Mouse (Mus musculus) heart, embryonic 13.5 days (tissue): ENCODE measurements around the gene Stra6. TPM values are rescaled to one million over a fixed set of nuclear protein-coding genes. Genes with fewer than 3 reads are reported as not detected.

Experiments
- ATAC-seq: fragments of 200-750 bp; cut with Nextera tagmentation; 2 replicates; pipeline ENCODE4 v1.8.0; 2017; ENCODE audit warnings: moderate TSS enrichment; ENCODE audit not compliant: insufficient number of reproducible peaks, low FRiP score, low TSS enrichment; ENCODE audit errors: extremely low read depth
- H3K27ac ChIP-seq: fragments of 300-500 bp; sonication (generic); replicated peaks from 2 replicates; pipeline ENCODE4 v1.5.1; 2015; ENCODE audit warnings: moderate library complexity, mild to moderate bottlenecking, inconsistent platforms
- H3K27me3 ChIP-seq: fragments of 300-500 bp; sonication (generic); replicated peaks from 2 replicates; pipeline ENCODE4 v1.6.1; 2015; ENCODE audit warnings: mild to moderate bottlenecking, inconsistent platforms
- H3K36me3 ChIP-seq: fragments of 300-500 bp; sonication (generic); 2 replicates; pipeline ENCODE4 v1.6.1; 2015; ENCODE audit warnings: mild to moderate bottlenecking, inconsistent platforms
- H3K4me1 ChIP-seq: fragments of 300-500 bp; sonication (generic); 2 replicates; pipeline ENCODE4 v1.6.1; 2015; ENCODE audit warnings: inconsistent platforms
- H3K4me2 ChIP-seq: fragments of 300-500 bp; sonication (generic); 2 replicates; pipeline ENCODE4 v1.6.1; 2015; ENCODE audit warnings: inconsistent platforms, mild to moderate bottlenecking, moderate library complexity
- H3K4me3 ChIP-seq: fragments of 300-500 bp; sonication (generic); 2 replicates; pipeline ENCODE4 v1.5.1; 2015; ENCODE audit warnings: moderate library complexity, mild to moderate bottlenecking, inconsistent platforms
- H3K9ac ChIP-seq: fragments of 300-500 bp; sonication (generic); 2 replicates; pipeline ENCODE4 v1.6.1; 2015; ENCODE audit warnings: inconsistent platforms, mild to moderate bottlenecking, moderate library complexity
- H3K9me3 ChIP-seq: fragments of 300-500 bp; sonication (generic); 2 replicates; pipeline ENCODE4 v1.6.1; 2016; ENCODE audit warnings: inconsistent platforms
- WGBS: fragments of 180-500 bp; shearing (Covaris S2); methylation state at CpG from one replicate; pipeline ENCODE4 v1.1.7; 2015; ENCODE audit warnings: mixed read lengths; 5-methylcytosine and 5-hydroxymethylcytosine counted together
- polyA plus RNA-seq: library from polyadenylated mRNA; unstranded; fragments of >200 nt; fragmentation: Nextera tagmentation; extraction: Ambion mirVana; gene quantifications from 2 replicates; pipeline ENCODE4 v1.2.1, GENCODE M21; 2015

Gene Stra6
- polyA plus RNA-seq, 1 experiment from 2014 or later: 1.8 TPM

- no peak overlapping the region for H3K27ac ChIP-seq
- H3K4me3 ChIP-seq: no peak overlapping the region
- H3K9me3 ChIP-seq: no peaks in the 10 kb centered on the region
- H3K36me3 ChIP-seq: no peaks in the 10 kb centered on the region
- peaks cover 58% of the 10 kb centered on the region for H3K4me1 ChIP-seq
- no peak overlapping the region for H3K9ac ChIP-seq
- 28% methylated on average over 7 of the region's 7 CpGs for WGBS
- H3K4me2 ChIP-seq: no peak overlapping the region
- H3K27me3 ChIP-seq: peaks cover 96% of the 10 kb centered on the region
- no peak for ATAC-seq
Observed at GRCm38 (mm10) chr9:58134906-58135305, 71.3 kb downstream of the Stra6 start.

- ATAC-seq: no peak
- H3K4me1 ChIP-seq: peaks cover 54% of the 10 kb centered on the region
Observed at GRCm38 (mm10) chr9:58135921-58136321, 72.3 kb downstream of the Stra6 start.

GRCm38 (mm10) chr9:58139947-58140346 lies 76.4 kb downstream of the Stra6 start:
- H3K27ac ChIP-seq: no peak overlapping the region
- ATAC-seq: no peak
- H3K9me3 ChIP-seq: no peaks in the 10 kb centered on the region
- 38% methylated on average over 6 of the region's 6 CpGs for WGBS
- no peak overlapping the region; the same call in 1 of the 2 replicates for H3K9ac ChIP-seq
- H3K36me3 ChIP-seq: no peaks in the 10 kb centered on the region
- H3K27me3 ChIP-seq: peaks cover 82% of the 10 kb centered on the region
- H3K4me2 ChIP-seq: no peak overlapping the region
- H3K4me3 ChIP-seq: no peak overlapping the region
- peaks cover 36% of the 10 kb centered on the region for H3K4me1 ChIP-seq

More at GRCm38 (mm10) chr9:58135921-58136321, 72.3 kb downstream of the Stra6 start:
- Histone ChIP-seq H3K4me3 (no peak overlapping the region), H3K4me2 (no peak overlapping the region), H3K9me3 (no peaks in the 10 kb centered on the region), H3K27me3 (peaks cover 98% of the 10 kb centered on the region), H3K9ac (no peak overlapping the region), H3K36me3 (no peaks in the 10 kb centered on the region), H3K27ac (no peak overlapping the region)
- WGBS: 23% methylated on average over 2 of the region's 2 CpGs

GRCm38 (mm10) chr9:58143419-58143818 lies 79.8 kb downstream of the Stra6 start:
- H3K27ac ChIP-seq: no peak overlapping the region
- WGBS: 27% methylated on average over 7 of the region's 7 CpGs
- peaks cover 22% of the 10 kb centered on the region for H3K4me1 ChIP-seq
- no peak overlapping the region for H3K4me2 ChIP-seq
- no peak overlapping the region for H3K9ac ChIP-seq
- H3K9me3 ChIP-seq: no peaks in the 10 kb centered on the region
- no peak overlapping the region for H3K4me3 ChIP-seq
- peaks cover 70% of the 10 kb centered on the region for H3K27me3 ChIP-seq
- H3K36me3 ChIP-seq: no peaks in the 10 kb centered on the region
- ATAC-seq: no peak

GRCm38 (mm10) chr9:58144664-58145063 lies 81.1 kb downstream of the Stra6 start:
- Histone ChIP-seq H3K4me3 (no peak overlapping the region), H3K27ac (no peak overlapping the region), H3K36me3 (no peaks in the 10 kb centered on the region), H3K4me2 (no peak overlapping the region), H3K9me3 (no peaks in the 10 kb centered on the region), H3K27me3 (peaks cover 70% of the 10 kb centered on the region), H3K9ac (no peak overlapping the region), H3K4me1 (peaks cover 19% of the 10 kb centered on the region)
- 60% methylated on average over 1 of the region's 1 CpGs for WGBS
- no peak for ATAC-seq

- no peak for ATAC-seq
- no peak overlapping the region for H3K4me3 ChIP-seq
- peaks cover 68% of the 10 kb centered on the region for H3K27me3 ChIP-seq
- H3K4me1 ChIP-seq: peaks cover 12% of the 10 kb centered on the region; the same call in 1 of the 2 replicates
- WGBS: 72% methylated on average over 5 of the region's 5 CpGs
- H3K27ac ChIP-seq: no peak overlapping the region
- no peak overlapping the region for H3K4me2 ChIP-seq
- H3K9me3 ChIP-seq: no peaks in the 10 kb centered on the region
- no peaks in the 10 kb centered on the region for H3K36me3 ChIP-seq
- H3K9ac ChIP-seq: no peak overlapping the region
Observed at GRCm38 (mm10) chr9:58145417-58145816, 81.8 kb downstream of the Stra6 start.

- Histone ChIP-seq H3K27me3 (peaks cover 51% of the 10 kb centered on the region), H3K27ac (no peak overlapping the region), H3K4me3 (no peak overlapping the region), H3K9me3 (no peaks in the 10 kb centered on the region), H3K9ac (no peak overlapping the region), H3K4me1 (peaks cover 18% of the 10 kb centered on the region), H3K36me3 (no peaks in the 10 kb centered on the region), H3K4me2 (no peak overlapping the region)
- ATAC-seq: no peak
- WGBS: 60% methylated on average over 2 of the region's 2 CpGs
Observed at GRCm38 (mm10) chr9:58148806-58149205, 85.2 kb downstream of the Stra6 start.

- no peak overlapping the region for H3K4me2 ChIP-seq
- WGBS: 67% methylated on average over 4 of the region's 4 CpGs
- no peak overlapping the region for H3K9ac ChIP-seq
Observed at GRCm38 (mm10) chr9:58150733-58151361, 87.3 kb downstream of the Stra6 start.

GRCm38 (mm10) chr9:58153095-58153494 lies 89.5 kb downstream of the Stra6 start:
- 75% methylated on average over 3 of the region's 3 CpGs for WGBS
- no peak for ATAC-seq
- Histone ChIP-seq H3K27me3 (peaks cover 34% of the 10 kb centered on the region), H3K9me3 (no peaks in the 10 kb centered on the region), H3K9ac (no peak overlapping the region), H3K4me3 (no peak overlapping the region), H3K4me2 (no peak overlapping the region), H3K36me3 (no peaks in the 10 kb centered on the region), H3K27ac (peak overlapping the region; percentile 50), H3K4me1 (peaks cover 46% of the 10 kb centered on the region)

More at GRCm38 (mm10) chr9:58150733-58151361, 87.3 kb downstream of the Stra6 start:
- H3K27ac ChIP-seq: no peak overlapping the region
- no peaks in the 10 kb centered on the region for H3K36me3 ChIP-seq
- H3K4me3 ChIP-seq: no peak overlapping the region
- peaks cover 25% of the 10 kb centered on the region for H3K4me1 ChIP-seq
- H3K9me3 ChIP-seq: no peaks in the 10 kb centered on the region
- H3K27me3 ChIP-seq: peaks cover 40% of the 10 kb centered on the region
- ATAC-seq: no peak

- Histone ChIP-seq H3K4me3 (no peak overlapping the region), H3K9me3 (no peaks in the 10 kb centered on the region), H3K9ac (no peak overlapping the region), H3K4me1 (peaks cover 69% of the 10 kb centered on the region), H3K27me3 (peaks cover 13% of the 10 kb centered on the region), H3K36me3 (no peaks in the 10 kb centered on the region), H3K27ac (peak overlapping the region; percentile 41; the same call in 1 of the 2 replicates), H3K4me2 (no peak overlapping the region)
- no peak for ATAC-seq
- WGBS: 24% methylated on average over 3 of the region's 3 CpGs
Observed at GRCm38 (mm10) chr9:58155366-58155765, 91.8 kb downstream of the Stra6 start.

- Histone ChIP-seq H3K27me3 (peaks cover 10% of the 10 kb centered on the region), H3K4me2 (peak overlapping the region; percentile 60), H3K4me1 (peaks cover 73% of the 10 kb centered on the region), H3K27ac (peak overlapping the region; percentile 87; the same call in 1 of the 2 replicates), H3K9me3 (no peaks in the 10 kb centered on the region), H3K4me3 (peak overlapping the region; percentile 31), H3K36me3 (no peaks in the 10 kb centered on the region), H3K9ac (no peak overlapping the region)
- WGBS: 83% methylated on average over 22 of the region's 22 CpGs
- ATAC-seq: no peak
Observed at GRCm38 (mm10) chr9:58156819-58157560, 93.4 kb downstream of the Stra6 start.
